Mouse (Mus musculus): ENCODE results near the gene Vmn2r1. TPM values are rescaled to one million over a fixed set of nuclear protein-coding genes. Genes with fewer than 3 reads are reported as not detected.

Vmn2r1 gene
- total RNA-seq (2021), result not detected

GRCm38 (mm10) chr3:64081247-64081646, at the start of gene Vmn2r1:
Gene Vmn2r1 (plus strand): TSS chr3:64081547.
- intact Hi-C loops (cut with DNase I), result no loop called here
- DNase-seq, result no peak

GRCm38 (mm10) chr3:64038136-64038841, 43.1 kb upstream of the Vmn2r1 start:
- no peak for DNase-seq
- intact Hi-C loops (cut with DNase I), result loop anchor here (2.0 kb wide), 1 partner anchor 267 kb away; no protein-coding TSS in a partner anchor

GRCm38 (mm10) chr3:64039818-64040784, 41.2 kb upstream of the Vmn2r1 start:
- intact Hi-C loops (cut with DNase I), result loop anchor here (1.0 to 2.0 kb wide), 2 partner anchors 265 to 751 kb away; no protein-coding TSS in a partner anchor
- peak; percentile 84 to 90 for DNase-seq

GRCm38 (mm10) chr3:64112707-64113106, 31.4 kb downstream of the Vmn2r1 start:
- intact Hi-C loops (cut with DNase I), result no loop called here
- DNase-seq, result no peak

- DNase-seq, result peak in 1 of 2 experiments; percentile 3
- intact Hi-C loops (cut with DNase I), result no loop called here
Measured at GRCm38 (mm10) chr3:64113352-64114046, 32.2 kb downstream of the Vmn2r1 start.

- intact Hi-C loops (cut with DNase I), result no loop called here
- no peak for DNase-seq
Measured at GRCm38 (mm10) chr3:64141878-64142508, 60.6 kb downstream of the Vmn2r1 start, which contains the start of gene Vmn2r2. Gene Vmn2r2 (minus strand): TSS chr3:64141928.

Other genes with a start within 250 kb of the Vmn2r1 start
- under 1 TPM; 0.08 to 0.27 TPM for gene Plch1, start 182.1 kb upstream of the Vmn2r1 start, total RNA-seq (2021)
- gene E130311K13Rik, start 152.1 kb upstream of the Vmn2r1 start, total RNA-seq (2021), result 10 to 100 TPM in 1 of 2 experiments, 1 to 10 TPM in 1; 9.2 to 10.2 TPM
- gene Slc33a1, start 116.8 kb upstream of the Vmn2r1 start, total RNA-seq (2021), result 10 to 100 TPM; 11.1 to 13.0 TPM
- gene Gmps, start 105.4 kb upstream of the Vmn2r1 start, total RNA-seq (2021), result 10 to 100 TPM; 24.7 to 25.7 TPM
- not detected for gene Vmn2r2, start 60.4 kb downstream of the Vmn2r1 start, total RNA-seq (2021)
- gene Vmn2r3, start 208.2 kb downstream of the Vmn2r1 start, total RNA-seq (2021), result not detected